Comparison of ENCODE assay signal across 17 mouse cellular contexts in the genomic region with DNA sequence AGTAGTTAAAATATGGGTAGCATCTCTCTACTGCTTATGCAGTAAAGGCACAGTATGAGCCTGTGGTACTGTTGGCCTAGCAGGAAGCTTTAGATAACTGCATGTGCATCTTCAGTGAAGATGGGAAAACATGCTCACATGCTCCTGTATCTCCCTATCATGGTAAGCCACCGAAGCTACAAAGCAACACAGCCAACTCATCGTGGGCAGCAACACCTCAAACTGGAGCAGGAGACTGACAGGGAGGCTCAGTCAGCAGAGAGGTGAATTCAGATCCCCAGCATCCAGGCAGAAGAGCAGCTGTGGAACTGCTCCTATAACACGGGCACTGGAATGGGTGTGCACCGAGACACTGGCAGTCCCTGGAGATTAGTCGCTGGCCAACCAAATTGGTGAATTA.
"Had no signal": no experiment of that assay in that cellular context is flagged by ENCODE, and none has a peak within 500 bp of the region (broad histone marks: within the 10 kb centered on the region; RNA-seq: fewer than 3 reads in every experiment).

No protein-coding gene starts in this region.

- H3K4me3 ChIP-seq: limb, embryonic 12.5 days; liver, embryonic 13.5 days; lung, embryonic 15.5 days; megakaryocyte, embryonic 14.5 days; midbrain, embryonic 12.5 days; neural tube, embryonic 12.5 days; stomach, embryonic 15.5 days had no signal

- H3K4me1 ChIP-seq: limb, embryonic 12.5 days; liver, embryonic 13.5 days; lung, embryonic 15.5 days; megakaryocyte, embryonic 14.5 days; stomach, embryonic 15.5 days had no signal

- H3K9ac ChIP-seq: limb, embryonic 12.5 days; liver, embryonic 13.5 days; liver, postnatal 0 days; lung, embryonic 15.5 days; midbrain, embryonic 12.5 days; neural tube, embryonic 12.5 days; stomach, embryonic 15.5 days had no signal

- ATAC-seq: liver, postnatal 0 days had no signal

- DNase-seq: kidney, adult 18-20 months; kidney, postnatal 10 days; kidney, postnatal 4 days; liver; liver, embryonic 13.5 days; liver, postnatal 0 days; lung, postnatal 14 days; right cerebral cortex, postnatal 14 days; thymus, adult 2 months; thymus, postnatal 25 days had no signal

- H3K27ac ChIP-seq: limb, embryonic 12.5 days; liver, embryonic 13.5 days; lung, embryonic 15.5 days; macrophage; midbrain, embryonic 12.5 days; neural tube, embryonic 12.5 days; stomach, embryonic 15.5 days had no signal

- H3K36me3 ChIP-seq: limb, embryonic 12.5 days; liver, embryonic 13.5 days; lung, embryonic 15.5 days; midbrain, embryonic 12.5 days; neural tube, embryonic 12.5 days; stomach, embryonic 15.5 days had no signal

- H3K4me2 ChIP-seq: limb, embryonic 12.5 days; liver, embryonic 13.5 days; lung, embryonic 15.5 days; midbrain, embryonic 12.5 days; neural tube, embryonic 12.5 days; stomach, embryonic 15.5 days had no signal

- H3K27me3 ChIP-seq: liver, embryonic 13.5 days; lung, embryonic 15.5 days; megakaryocyte, embryonic 14.5 days; midbrain, embryonic 12.5 days; neural tube, embryonic 12.5 days; stomach, embryonic 15.5 days had no signal

- H3K9me3 ChIP-seq: limb, embryonic 12.5 days; lung, embryonic 15.5 days; midbrain, embryonic 12.5 days; neural tube, embryonic 12.5 days; stomach, embryonic 15.5 days had no signal
